Mouse (Mus musculus): ENCODE data around the gene Cd300lf. TPM values are rescaled to one million over a fixed set of nuclear protein-coding genes. Genes with fewer than 3 reads are reported as not detected.

Cd300lf gene
- polyA plus RNA-seq, 1 experiment from 2014 or later, result not detected

DNA sequence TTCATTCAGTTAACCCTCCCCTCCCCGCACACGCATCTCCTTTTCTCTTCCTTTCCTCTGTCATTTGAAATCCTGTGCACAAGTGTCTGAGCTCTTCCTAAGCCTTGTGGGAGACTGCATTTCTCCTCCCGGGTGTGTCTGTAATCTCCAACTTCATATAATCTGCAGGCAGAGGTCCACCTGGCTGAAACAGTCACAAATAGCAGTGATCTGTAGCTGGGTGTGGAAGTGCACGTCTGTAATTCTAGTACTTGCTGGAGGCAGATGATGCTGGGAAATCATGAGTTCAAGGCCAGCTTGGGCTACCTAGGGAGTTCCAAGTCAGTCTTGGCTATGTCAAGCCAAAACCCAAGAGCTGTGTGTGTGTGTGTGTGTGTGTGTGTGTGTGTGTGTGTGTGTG is 41.7 kb downstream of the Cd300lf start:
- ATAC-seq (replicated peaks; ENCODE audit: low FRiP score) (no peak), DNase-seq (ENCODE audit: low spot score) (no peak)
- Histone ChIP-seq H3K36me3 (ENCODE audit: control insufficient read depth, insufficient read depth, low read length) (no peaks in the 10 kb centered on the region), H3K27me3 (ENCODE audit: control insufficient read depth, insufficient read depth, low read length) (peaks cover 11% of the 10 kb centered on the region; the same call in 1 of the 2 replicates), H3K9me3 (ENCODE audit: control insufficient read depth, low read length) (no peaks in the 10 kb centered on the region), H3K4me2 (ENCODE audit: low read depth, low read length, severe bottlenecking) (peak overlapping the region; percentile 55; the same call in 1 of the 2 replicates), H3K27ac (ENCODE audit: low read depth, low read length) (no peak overlapping the region), H3K4me1 (replicated peaks; ENCODE audit: control insufficient read depth, insufficient read depth, low read length) (0 out of 2 replicates have a peak, but pooled peaks cover 5% of the 10 kb centered on the region), H3K4me3 (ENCODE audit: low read depth, low read length) (peak overlapping the region; percentile 26; the same call in 1 of the 2 replicates), H3K9ac (ENCODE audit: low read length) (no peak overlapping the region)
- 15% methylated on average over 4 of the region's 4 CpGs for WGBS

DNA sequence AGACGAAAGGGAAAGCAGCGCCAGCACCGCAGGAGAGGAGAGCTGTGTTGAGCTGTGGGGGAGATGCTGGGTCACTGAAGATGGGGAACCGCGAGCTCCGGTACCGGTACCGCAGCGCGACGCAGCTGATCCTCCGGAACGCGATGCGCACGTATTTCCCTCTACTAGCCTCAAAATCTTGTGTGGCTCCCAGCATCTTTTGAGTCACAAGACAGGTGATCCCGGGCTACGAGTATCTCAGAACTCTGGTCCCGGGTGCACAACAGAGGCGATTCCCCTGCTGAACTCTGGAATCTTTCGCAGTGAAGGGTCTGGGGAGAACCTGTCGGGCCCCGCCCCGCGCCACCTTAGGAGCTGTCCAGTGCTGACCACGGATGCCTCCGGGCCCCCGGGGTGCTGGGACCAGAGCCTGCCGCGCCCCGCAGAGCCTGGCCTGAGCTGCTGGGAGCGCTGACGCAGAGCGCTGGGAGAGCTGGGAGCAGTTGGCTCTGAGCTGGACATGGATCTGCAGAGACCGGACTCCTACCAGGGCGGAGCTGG is 42.4 kb downstream of the Cd300lf start, which contains the start of gene Rab37:
Rab37 (plus strand) TSS at position 70 of the 540 bp plus-strand sequence.
- WGBS, result 2% methylated on average over 36 of the region's 36 CpGs
- DNase-seq (ENCODE audit: low spot score) (peak; percentile 68), ATAC-seq (replicated peaks; ENCODE audit: low FRiP score) (no peak)
- Histone ChIP-seq H3K36me3 (ENCODE audit: control insufficient read depth, insufficient read depth, low read length) (no peaks in the 10 kb centered on the region), H3K4me3 (ENCODE audit: low read depth, low read length) (peak within 1 kb of the TSS; percentile 26), H3K4me2 (ENCODE audit: low read depth, low read length, severe bottlenecking) (peak within 1 kb of the TSS; percentile 55), H3K27me3 (ENCODE audit: control insufficient read depth, insufficient read depth, low read length) (peaks cover 11% of the 10 kb centered on the region; the same call in 1 of the 2 replicates), H3K9ac (ENCODE audit: low read length) (peak within 1 kb of the TSS; percentile 41; the same call in 1 of the 2 replicates), H3K27ac (ENCODE audit: low read depth, low read length) (no peak within 1 kb of the TSS), H3K4me1 (replicated peaks; ENCODE audit: control insufficient read depth, insufficient read depth, low read length) (0 out of 2 replicates have a peak, but pooled peaks cover 5% of the 10 kb centered on the region), H3K9me3 (ENCODE audit: control insufficient read depth, low read length) (no peaks in the 10 kb centered on the region)

DNA sequence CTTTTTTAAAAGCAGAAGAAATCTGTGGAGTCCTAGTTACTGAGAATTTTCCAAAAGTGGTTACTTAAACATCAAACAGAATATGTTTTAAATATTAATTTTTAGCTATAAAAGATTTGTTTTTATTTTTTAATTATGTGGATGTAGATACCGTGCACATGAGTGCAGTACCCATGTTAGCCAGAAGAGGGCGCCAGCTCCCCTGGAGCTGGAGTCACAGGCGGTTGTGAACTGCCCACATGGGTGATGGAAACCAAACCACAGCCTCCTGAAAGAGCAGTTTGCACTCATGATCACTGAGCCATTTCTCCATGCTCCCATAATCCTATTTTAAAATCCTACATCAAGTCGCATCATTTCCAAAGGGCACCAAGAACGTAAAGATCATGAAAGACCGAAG is 43.9 kb downstream of the Cd300lf start:
- no peak for DNase-seq (ENCODE audit: low spot score)
- Histone ChIP-seq H3K27me3 (ENCODE audit: control insufficient read depth, insufficient read depth, low read length) (peaks cover 11% of the 10 kb centered on the region; the same call in 1 of the 2 replicates), H3K9ac (ENCODE audit: low read length) (no peak overlapping the region), H3K4me3 (ENCODE audit: low read depth, low read length) (no peak overlapping the region), H3K27ac (ENCODE audit: low read depth, low read length) (no peak overlapping the region), H3K9me3 (ENCODE audit: control insufficient read depth, low read length) (no peaks in the 10 kb centered on the region), H3K4me2 (ENCODE audit: low read depth, low read length, severe bottlenecking) (no peak overlapping the region), H3K36me3 (ENCODE audit: control insufficient read depth, insufficient read depth, low read length) (no peaks in the 10 kb centered on the region), H3K4me1 (replicated peaks; ENCODE audit: control insufficient read depth, insufficient read depth, low read length) (0 out of 2 replicates have a peak, but pooled peaks cover 7% of the 10 kb centered on the region)
- ATAC-seq (replicated peaks; ENCODE audit: low FRiP score), result no peak
- 65% methylated on average over 6 of the region's 6 CpGs for WGBS

DNA sequence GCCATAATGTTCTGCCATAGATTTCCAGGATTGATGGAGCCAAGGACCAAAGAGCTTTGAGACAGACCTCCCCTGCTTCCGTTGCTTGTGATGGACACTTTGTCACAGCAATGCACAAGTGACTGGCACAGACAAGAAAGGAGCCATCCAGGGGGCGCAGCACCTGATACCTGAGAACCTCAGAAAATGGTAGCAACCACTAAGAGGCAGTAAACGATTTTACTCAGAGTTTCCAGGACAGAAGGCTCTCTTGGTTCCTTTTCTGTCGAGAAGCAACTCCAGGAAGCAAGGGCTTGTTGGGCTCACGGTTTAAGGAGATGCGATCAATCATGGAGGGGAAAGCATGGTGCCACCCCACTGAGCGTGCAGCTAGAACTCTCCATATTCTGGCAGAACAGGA is 47.6 kb downstream of the Cd300lf start:
- DNase-seq (ENCODE audit: low spot score) (no peak), ATAC-seq (replicated peaks; ENCODE audit: low FRiP score) (no peak)
- Histone ChIP-seq H3K27ac (ENCODE audit: low read depth, low read length) (no peak overlapping the region), H3K4me2 (ENCODE audit: low read depth, low read length, severe bottlenecking) (no peak overlapping the region), H3K4me3 (ENCODE audit: low read depth, low read length) (no peak overlapping the region), H3K9ac (ENCODE audit: low read length) (no peak overlapping the region), H3K4me1 (replicated peaks; ENCODE audit: control insufficient read depth, insufficient read depth, low read length) (0 out of 2 replicates have a peak, but pooled peaks cover 5% of the 10 kb centered on the region), H3K9me3 (ENCODE audit: control insufficient read depth, low read length) (no peaks in the 10 kb centered on the region), H3K36me3 (ENCODE audit: control insufficient read depth, insufficient read depth, low read length) (no peaks in the 10 kb centered on the region), H3K27me3 (ENCODE audit: control insufficient read depth, insufficient read depth, low read length) (peaks cover 4% of the 10 kb centered on the region; the same call in 1 of the 2 replicates)
- WGBS, result 68% methylated on average over 7 of the region's 7 CpGs

DNA sequence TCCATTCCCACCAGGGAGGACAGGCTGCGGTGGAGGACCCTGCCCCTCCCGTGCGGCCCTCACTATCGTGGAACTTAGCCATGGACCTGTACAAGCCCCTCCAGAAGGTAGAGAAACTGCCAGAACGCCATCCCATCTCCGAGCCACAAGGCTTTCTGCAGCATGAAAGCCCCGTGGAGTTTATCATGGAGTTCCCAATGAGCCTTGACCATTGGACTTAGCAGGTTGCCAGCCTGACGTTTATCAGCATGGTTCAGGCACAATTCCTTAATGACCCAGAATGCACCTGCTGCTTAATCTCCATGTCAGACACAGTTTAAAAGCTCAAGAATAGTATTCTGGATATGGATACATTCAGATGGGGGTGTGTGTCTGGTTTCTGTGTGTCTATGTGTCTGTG is 48.7 kb downstream of the Cd300lf start:
- Histone ChIP-seq H3K27me3 (ENCODE audit: control insufficient read depth, insufficient read depth, low read length) (no peaks in the 10 kb centered on the region; the same call in 1 of the 2 replicates), H3K36me3 (ENCODE audit: control insufficient read depth, insufficient read depth, low read length) (no peaks in the 10 kb centered on the region), H3K4me1 (replicated peaks; ENCODE audit: control insufficient read depth, insufficient read depth, low read length) (0 out of 2 replicates have a peak, but pooled peaks cover 5% of the 10 kb centered on the region), H3K9me3 (ENCODE audit: control insufficient read depth, low read length) (no peaks in the 10 kb centered on the region), H3K9ac (ENCODE audit: low read length) (no peak overlapping the region; the same call in 1 of the 2 replicates), H3K4me3 (ENCODE audit: low read depth, low read length) (no peak overlapping the region), H3K4me2 (ENCODE audit: low read depth, low read length, severe bottlenecking) (no peak overlapping the region), H3K27ac (ENCODE audit: low read depth, low read length) (no peak overlapping the region)
- DNase-seq (ENCODE audit: low spot score) (no peak), ATAC-seq (replicated peaks; ENCODE audit: low FRiP score) (no peak)
- WGBS, result 62% methylated on average over 8 of the region's 8 CpGs

DNA sequence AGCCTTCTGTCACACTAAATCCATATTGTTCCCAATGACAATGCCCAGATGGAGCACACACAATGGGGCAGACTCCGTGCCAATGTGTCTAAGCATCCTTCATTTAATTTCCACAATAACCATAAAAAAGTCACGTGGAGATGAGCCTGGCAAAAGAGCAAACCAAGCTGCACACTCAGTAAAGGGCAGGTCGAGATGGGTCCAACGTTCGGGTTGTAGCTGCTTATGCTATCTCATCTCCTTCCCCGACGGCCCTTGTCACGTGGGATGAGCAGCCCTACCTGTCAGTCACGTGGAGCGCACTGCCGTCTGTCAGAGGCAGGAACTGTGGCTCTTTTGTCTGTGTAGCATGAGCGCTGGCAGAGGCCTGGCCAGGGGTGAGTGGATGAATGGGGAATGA is 49.2 kb downstream of the Cd300lf start:
- 31% methylated on average over 12 of the region's 12 CpGs for WGBS
- Histone ChIP-seq H3K27ac (ENCODE audit: low read depth, low read length) (no peak overlapping the region), H3K4me1 (replicated peaks; ENCODE audit: control insufficient read depth, insufficient read depth, low read length) (0 out of 2 replicates have a peak, but pooled peaks cover 5% of the 10 kb centered on the region), H3K4me2 (ENCODE audit: low read depth, low read length, severe bottlenecking) (no peak overlapping the region), H3K27me3 (ENCODE audit: control insufficient read depth, insufficient read depth, low read length) (no peaks in the 10 kb centered on the region; the same call in 1 of the 2 replicates), H3K36me3 (ENCODE audit: control insufficient read depth, insufficient read depth, low read length) (no peaks in the 10 kb centered on the region), H3K4me3 (ENCODE audit: low read depth, low read length) (no peak overlapping the region), H3K9ac (ENCODE audit: low read length) (no peak overlapping the region), H3K9me3 (ENCODE audit: control insufficient read depth, low read length) (no peaks in the 10 kb centered on the region)
- no peak for DNase-seq (ENCODE audit: low spot score)
- ATAC-seq (replicated peaks; ENCODE audit: low FRiP score), result no peak

DNA sequence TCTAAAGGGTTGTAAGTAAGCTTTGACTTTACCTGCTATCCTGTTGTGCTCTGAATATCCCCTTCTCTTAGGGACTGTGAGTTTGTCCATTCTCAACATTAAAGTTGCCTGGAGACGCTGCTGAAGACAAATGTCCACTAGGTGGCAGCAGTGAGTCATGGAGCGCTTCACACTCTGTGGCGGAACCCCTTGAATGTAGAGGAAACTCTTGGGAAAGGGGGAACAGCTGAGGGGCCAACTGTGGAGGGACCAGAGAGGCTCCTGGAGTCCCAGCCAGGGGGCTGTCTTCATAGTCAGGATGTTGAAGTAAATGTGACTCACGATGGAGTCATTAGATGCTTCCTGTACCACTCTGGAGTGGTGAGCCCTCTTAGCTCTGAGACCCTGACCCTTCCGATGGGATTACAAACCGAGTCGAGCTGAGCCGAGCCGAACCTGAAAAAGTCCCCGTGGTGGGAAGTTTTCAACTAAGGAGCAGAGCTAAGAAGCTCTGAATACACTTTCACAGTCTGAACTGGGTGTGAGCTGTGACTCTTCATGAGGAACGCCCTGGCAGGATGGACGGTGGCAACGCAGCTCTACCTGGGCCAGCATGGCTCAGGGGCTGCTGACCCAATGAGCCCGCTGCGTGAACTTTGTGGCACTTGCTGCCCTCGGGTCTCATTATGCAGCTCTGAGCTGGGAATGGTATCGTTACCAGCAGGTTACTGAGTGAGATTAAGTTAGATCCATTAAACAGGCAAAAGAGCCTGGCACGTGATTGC is 50.2 kb downstream of the Cd300lf start:
- 43% methylated on average over 18 of the region's 18 CpGs for WGBS
- no peak for ATAC-seq (replicated peaks; ENCODE audit: low FRiP score)

DNA sequence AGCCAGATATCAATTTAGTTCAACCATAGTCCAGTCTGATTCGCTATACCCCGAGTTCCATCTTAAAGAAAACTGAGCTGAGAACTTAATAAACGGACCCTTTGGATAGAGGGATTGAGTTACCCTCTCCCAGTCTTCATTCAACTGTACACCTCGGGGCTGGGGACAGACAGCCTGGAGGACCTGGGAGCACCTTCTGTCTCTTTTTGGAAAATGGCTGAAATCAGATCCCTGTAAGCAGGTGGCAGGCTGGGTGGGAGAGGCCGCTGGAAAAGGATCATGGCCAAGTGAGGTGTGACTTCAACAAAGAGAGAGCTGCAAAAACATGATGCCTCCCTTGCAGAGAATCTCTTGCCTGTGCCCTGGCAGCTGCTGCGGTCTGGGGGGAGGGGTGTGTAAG is 51.6 kb downstream of the Cd300lf start:
- 75% methylated on average over 6 of the region's 6 CpGs for WGBS
- Histone ChIP-seq H3K27ac (ENCODE audit: low read depth, low read length) (no peak overlapping the region), H3K4me2 (ENCODE audit: low read depth, low read length, severe bottlenecking) (no peak overlapping the region), H3K4me3 (ENCODE audit: low read depth, low read length) (no peak overlapping the region), H3K4me1 (replicated peaks; ENCODE audit: control insufficient read depth, insufficient read depth, low read length) (0 out of 2 replicates have a peak, but pooled peaks cover 5% of the 10 kb centered on the region), H3K9me3 (ENCODE audit: control insufficient read depth, low read length) (no peaks in the 10 kb centered on the region), H3K9ac (ENCODE audit: low read length) (no peak overlapping the region), H3K36me3 (ENCODE audit: control insufficient read depth, insufficient read depth, low read length) (no peaks in the 10 kb centered on the region), H3K27me3 (ENCODE audit: control insufficient read depth, insufficient read depth, low read length) (no peaks in the 10 kb centered on the region; the same call in 1 of the 2 replicates)
- ATAC-seq (replicated peaks; ENCODE audit: low FRiP score), result no peak
- DNase-seq (ENCODE audit: low spot score), result no peak

More for the DNA sequence above, 50.2 kb downstream of the Cd300lf start:
- DNase-seq (ENCODE audit: low spot score), result peak; percentile 83
- no peak overlapping the region for H3K27ac ChIP-seq (ENCODE audit: low read depth, low read length)
- no peaks in the 10 kb centered on the region; the same call in 1 of the 2 replicates for H3K27me3 ChIP-seq (ENCODE audit: control insufficient read depth, insufficient read depth, low read length)
- no peaks in the 10 kb centered on the region for H3K9me3 ChIP-seq (ENCODE audit: control insufficient read depth, low read length)
- H3K4me2 ChIP-seq (ENCODE audit: low read depth, low read length, severe bottlenecking), result no peak overlapping the region
- no peaks in the 10 kb centered on the region for H3K36me3 ChIP-seq (ENCODE audit: control insufficient read depth, insufficient read depth, low read length)
- H3K4me1 ChIP-seq (replicated peaks; ENCODE audit: control insufficient read depth, insufficient read depth, low read length), result 0 out of 2 replicates have a peak, but pooled peaks cover 5% of the 10 kb centered on the region
- no peak overlapping the region for H3K4me3 ChIP-seq (ENCODE audit: low read depth, low read length)
- no peak overlapping the region for H3K9ac ChIP-seq (ENCODE audit: low read length)
